In the genomic region with DNA sequence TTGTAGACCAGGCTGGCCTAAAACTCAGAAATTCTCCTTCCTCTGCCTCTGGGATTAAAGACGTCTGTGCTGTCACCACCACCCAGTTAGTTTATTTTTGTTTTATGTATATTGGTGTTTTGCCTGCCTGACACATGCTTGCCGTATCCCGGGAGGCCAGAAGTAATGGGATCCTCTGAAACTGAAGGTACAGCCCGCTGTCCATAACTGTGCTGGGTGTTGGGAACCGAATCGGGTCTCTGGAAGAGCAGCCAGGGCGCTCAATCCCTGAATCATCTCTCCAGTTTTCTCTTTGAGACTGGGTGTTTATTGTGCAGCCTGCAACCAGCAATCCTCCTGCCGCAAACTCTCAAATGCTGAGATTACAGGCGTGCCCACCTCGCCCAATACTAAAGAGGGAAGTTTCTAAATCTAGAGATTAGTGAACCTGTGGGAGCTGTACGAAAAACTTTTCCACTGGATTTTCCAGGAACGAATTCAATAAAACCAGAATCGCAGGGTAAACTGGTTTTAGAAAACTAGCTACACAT, we compare ENCODE assay signal across 8 mouse cellular contexts. TPM values are rescaled to one million over a fixed set of nuclear protein-coding genes. Genes with fewer than 3 reads are reported as not detected.
DNase-seq lines count a peak whose midpoint lies in the region; ATAC-seq and TF ChIP-seq lines count a peak whose summit lies in the region.

No protein-coding gene starts in this region.

- peak overlapping the region; percentile 93 for H3K9ac ChIP-seq in heart, embryonic 16.5 days (ENCODE audit: low read length)
- peak overlapping the region; percentile 79 for H3K9ac ChIP-seq in limb, embryonic 11.5 days (ENCODE audit: low read length)
- peak overlapping the region; percentile 78 for H3K9ac ChIP-seq in neural tube, embryonic 12.5 days

- no peak for TF ChIP-seq CTCF in thymus, adult 2 months (IDR thresholded peaks at IDR 0.05; ENCODE audit: borderline replicate concordance, control insufficient read depth, extremely low read depth, insufficient read depth, low read length, poor library complexity)

- DNase-seq in adrenal gland, adult (ENCODE audit: inconsistent age in 2 of 2, low spot score in 1 of 2) = peak; percentile 56 to 89
- no peak for DNase-seq in adrenal gland, adult 8-10 months
- peak; percentile 42 for DNase-seq in thymus, adult 2 months
- no peak for DNase-seq in thymus, postnatal 10 days (ENCODE audit: low spot score in 2 of 2)
- peak; percentile 58 for DNase-seq in limb, embryonic 11.5 days (ENCODE audit: low spot score)
- DNase-seq in frontal cortex, adult 2 months (ENCODE audit: extremely low spot score in 1 of 2, low spot score in 1 of 2) = no peak

- peak overlapping the region; percentile 61 for H3K4me3 ChIP-seq in thymus, adult 2 months (ENCODE audit: control insufficient read depth, insufficient read depth, low read length)
- H3K4me3 ChIP-seq in heart, embryonic 16.5 days (ENCODE audit: low read length) = peak overlapping the region; percentile 78
- H3K4me3 ChIP-seq in limb, embryonic 11.5 days (ENCODE audit: low read depth, low read length) = peak overlapping the region; percentile 56
- H3K4me3 ChIP-seq in neural tube, embryonic 12.5 days = peak overlapping the region; percentile 65

- no peak for ATAC-seq in heart, embryonic 16.5 days (replicated peaks; ENCODE audit: extremely low read depth, insufficient read depth, low FRiP score)
- no peak for ATAC-seq in limb, embryonic 11.5 days (ENCODE audit: insufficient number of reproducible peaks, low FRiP score, low TSS enrichment, low read depth)
- no peak for ATAC-seq in neural tube, embryonic 12.5 days (ENCODE audit: low FRiP score, low read depth)

- peak overlapping the region; percentile 75 for H3K27ac ChIP-seq in thymus, adult 2 months (ENCODE audit: control insufficient read depth, insufficient read depth, low read length)
- peak overlapping the region; percentile 99 for H3K27ac ChIP-seq in heart, embryonic 16.5 days (ENCODE audit: low read length)
- H3K27ac ChIP-seq in limb, embryonic 11.5 days (replicated peaks; ENCODE audit: low read depth, low read length) = peak overlapping the region; percentile 98
- H3K27ac ChIP-seq in neural tube, embryonic 12.5 days = peak overlapping the region; percentile 70

- WGBS in thymus, adult 2 months = 1% methylated on average over 13 of the region's 13 CpGs
- WGBS in heart, embryonic 16.5 days = 4% methylated on average over 13 of the region's 13 CpGs
- 8% methylated on average over 13 of the region's 13 CpGs for WGBS in limb, embryonic 11.5 days
- 9% methylated on average over 13 of the region's 13 CpGs for WGBS in neural tube, embryonic 12.5 days

- no peaks in the 10 kb centered on the region for H3K9me3 ChIP-seq in heart, embryonic 16.5 days (replicated peaks; ENCODE audit: control insufficient read depth, low read length)
- no peaks in the 10 kb centered on the region for H3K9me3 ChIP-seq in limb, embryonic 11.5 days (ENCODE audit: control insufficient read depth, low read length)
- no peaks in the 10 kb centered on the region for H3K9me3 ChIP-seq in neural tube, embryonic 12.5 days

- no peak for TF ChIP-seq POLR2A in thymus, adult 2 months (IDR thresholded peaks at IDR 0.05; ENCODE audit: control insufficient read depth, extremely low read depth, insufficient read depth, low read length, poor library complexity)

- H3K36me3 ChIP-seq in thymus, adult 2 months (ENCODE audit: control insufficient read depth, insufficient read depth, low read length) = no peaks in the 10 kb centered on the region
- no peaks in the 10 kb centered on the region for H3K36me3 ChIP-seq in heart, embryonic 16.5 days (ENCODE audit: control insufficient read depth, insufficient read depth)
- H3K36me3 ChIP-seq in limb, embryonic 11.5 days (ENCODE audit: control insufficient read depth, insufficient read depth, low read length) = no peaks in the 10 kb centered on the region
- H3K36me3 ChIP-seq in neural tube, embryonic 12.5 days = peaks cover 4% of the 10 kb centered on the region

- no peaks in the 10 kb centered on the region for H3K27me3 ChIP-seq in thymus, adult 2 months (ENCODE audit: control insufficient read depth, insufficient read depth, low read length)
- no peaks in the 10 kb centered on the region for H3K27me3 ChIP-seq in heart, embryonic 16.5 days (ENCODE audit: control insufficient read depth, insufficient read depth, low read length)
- no peaks in the 10 kb centered on the region for H3K27me3 ChIP-seq in limb, embryonic 11.5 days (ENCODE audit: control insufficient read depth, insufficient read depth, low read length)
- no peaks in the 10 kb centered on the region for H3K27me3 ChIP-seq in neural tube, embryonic 12.5 days (replicated peaks)

- H3K4me1 ChIP-seq in thymus, adult 2 months (replicated peaks; ENCODE audit: control insufficient read depth, insufficient read depth, low read length) = peaks cover 33% of the 10 kb centered on the region
- peaks cover 11% of the 10 kb centered on the region for H3K4me1 ChIP-seq in heart, embryonic 16.5 days (ENCODE audit: control insufficient read depth, insufficient read depth, low read length)
- peaks cover 4% of the 10 kb centered on the region; the same call in 1 of the 2 replicates for H3K4me1 ChIP-seq in limb, embryonic 11.5 days (ENCODE audit: control insufficient read depth, insufficient read depth, low read length)
- H3K4me1 ChIP-seq in neural tube, embryonic 12.5 days = peaks cover 19% of the 10 kb centered on the region; the same call in 1 of the 2 replicates

- peak overlapping the region; percentile 88 for H3K4me2 ChIP-seq in heart, embryonic 16.5 days (ENCODE audit: low read depth, low read length)
- H3K4me2 ChIP-seq in limb, embryonic 11.5 days (ENCODE audit: low read depth, severe bottlenecking) = peak overlapping the region; percentile 50
- peak overlapping the region; percentile 72 for H3K4me2 ChIP-seq in neural tube, embryonic 12.5 days (replicated peaks)

RNA-seq across cellular contexts. Expression of a gene that starts 0.4 kb away (rescaled TPM):
- total RNA-seq in adrenal gland, adult 8-10 months (2022) = 10 to 100 TPM; 17.1 to 23.2 (median 17.5) TPM
- 4.6 and 5.0 TPM in 2 replicates for polyA plus RNA-seq in thymus, adult 2 months (2012; rRNA removed)
- 23.2 and 24.1 TPM in 2 replicates for polyA plus RNA-seq in heart, embryonic 16.5 days (2015; fragmentation: Nextera tagmentation; extraction: Ambion mirVana)
- polyA plus RNA-seq in limb, embryonic 11.5 days (2014; fragmentation: Nextera tagmentation; extraction: Ambion mirVana) = 14.1 and 15.3 TPM in 2 replicates
- polyA plus RNA-seq in neural tube, embryonic 12.5 days (2016; fragmentation: Nextera tagmentation; extraction: Ambion mirVana) = 29.5 and 29.6 TPM in 2 replicates
- polyA plus RNA-seq in frontal cortex, adult 2 months (2012; rRNA removed) = 9.6 and 11.8 TPM in 2 replicates

RNA-seq across cellular contexts. Expression of a gene that starts 4.3 kb away (rescaled TPM):
- total RNA-seq in adrenal gland, adult 8-10 months (2022) = 10 to 100 TPM; 26.3 to 29.7 (median 29.2) TPM
- 38.5 and 38.6 TPM in 2 replicates for polyA plus RNA-seq in thymus, adult 2 months (2012; rRNA removed)
- polyA plus RNA-seq in heart, embryonic 16.5 days (2015; fragmentation: Nextera tagmentation; extraction: Ambion mirVana) = 19.2 and 21.3 TPM in 2 replicates
- polyA plus RNA-seq in limb, embryonic 11.5 days (2014; fragmentation: Nextera tagmentation; extraction: Ambion mirVana) = 28.7 and 29.3 TPM in 2 replicates
- 18.4 and 18.9 TPM in 2 replicates for polyA plus RNA-seq in neural tube, embryonic 12.5 days (2016; fragmentation: Nextera tagmentation; extraction: Ambion mirVana)
- 24.5 and 25.9 TPM in 2 replicates for polyA plus RNA-seq in frontal cortex, adult 2 months (2012; rRNA removed)

RNA-seq across cellular contexts. Expression of a gene that starts 42.8 kb away (rescaled TPM):
- 100 to 1,000 TPM; 107 to 196 (median 137) TPM for total RNA-seq in adrenal gland, adult 8-10 months (2022)
- 76.5 and 92.5 TPM in 2 replicates for polyA plus RNA-seq in thymus, adult 2 months (2012; rRNA removed)
- 30.4 and 31.2 TPM in 2 replicates for polyA plus RNA-seq in heart, embryonic 16.5 days (2015; fragmentation: Nextera tagmentation; extraction: Ambion mirVana)
- polyA plus RNA-seq in limb, embryonic 11.5 days (2014; fragmentation: Nextera tagmentation; extraction: Ambion mirVana) = 102 and 121 TPM in 2 replicates
- 67.2 and 81.3 TPM in 2 replicates for polyA plus RNA-seq in neural tube, embryonic 12.5 days (2016; fragmentation: Nextera tagmentation; extraction: Ambion mirVana)
- 41.8 and 54.3 TPM in 2 replicates for polyA plus RNA-seq in frontal cortex, adult 2 months (2012; rRNA removed)

RNA-seq across cellular contexts. Expression of a gene that starts 48.7 kb away (rescaled TPM):
- 10 to 100 TPM; 16.1 to 26.7 (median 21.0) TPM for total RNA-seq in adrenal gland, adult 8-10 months (2022)
- 3.6 and 9.5 TPM in 2 replicates for polyA plus RNA-seq in thymus, adult 2 months (2012; rRNA removed)
- 27.7 and 28.2 TPM in 2 replicates for polyA plus RNA-seq in heart, embryonic 16.5 days (2015; fragmentation: Nextera tagmentation; extraction: Ambion mirVana)
- polyA plus RNA-seq in limb, embryonic 11.5 days (2014; fragmentation: Nextera tagmentation; extraction: Ambion mirVana) = 30.0 and 30.7 TPM in 2 replicates
- polyA plus RNA-seq in neural tube, embryonic 12.5 days (2016; fragmentation: Nextera tagmentation; extraction: Ambion mirVana) = 18.1 and 19.8 TPM in 2 replicates
- polyA plus RNA-seq in frontal cortex, adult 2 months (2012; rRNA removed) = 44.7 and 51.7 TPM in 2 replicates

RNA-seq across cellular contexts. Expression of a gene that starts 56.7 kb away (rescaled TPM):
- 100 to 1,000 TPM in 2 of 4 experiments, 10 to 100 TPM in 2; 86.8 to 120 (median 107) TPM for total RNA-seq in adrenal gland, adult 8-10 months (2022)
- 36.3 and 40.8 TPM in 2 replicates for polyA plus RNA-seq in thymus, adult 2 months (2012; rRNA removed)
- polyA plus RNA-seq in heart, embryonic 16.5 days (2015; fragmentation: Nextera tagmentation; extraction: Ambion mirVana) = 57.9 and 61.1 TPM in 2 replicates
- 84.9 and 85.7 TPM in 2 replicates for polyA plus RNA-seq in limb, embryonic 11.5 days (2014; fragmentation: Nextera tagmentation; extraction: Ambion mirVana)
- 108 and 119 TPM in 2 replicates for polyA plus RNA-seq in neural tube, embryonic 12.5 days (2016; fragmentation: Nextera tagmentation; extraction: Ambion mirVana)
- polyA plus RNA-seq in frontal cortex, adult 2 months (2012; rRNA removed) = 57.7 and 59.5 TPM in 2 replicates

Comparison
In these comparisons a context has a peak if more than half of its experiments do, and no peak if none do; other contexts are left out.
1. DNase-seq: peak in adrenal gland, adult (2 of 2), thymus, adult 2 months (single experiment) and limb, embryonic 11.5 days (single experiment); none in adrenal gland, adult 8-10 months (single experiment), thymus, postnatal 10 days (0 of 2) and frontal cortex, adult 2 months (0 of 2).
2. Peak in every context shown above with its lines, with median percentiles within 50 percentile points of each other: H3K27ac ChIP-seq, H3K4me3 ChIP-seq, H3K4me2 ChIP-seq and H3K9ac ChIP-seq.